Mouse (Mus musculus) neural tube, embryonic 15.5 days (tissue): ENCODE data around the gene Gm10719. TPM values are rescaled to one million over a fixed set of nuclear protein-coding genes. Genes with fewer than 3 reads are reported as not detected.
"Not testable (repeated sequence)": the region's sequence is repeated elsewhere in the genome, so short reads cannot be mapped to it uniquely, and the experiment has no call there.

ENCODE experiments used
- ATAC-seq: fragments of 200-750 bp; cut with Nextera tagmentation; 2 replicates; pipeline ENCODE4 v1.8.0; 2017; ENCODE audit warnings: mild to moderate bottlenecking, moderate TSS enrichment, moderate library complexity; ENCODE audit not compliant: low FRiP score
- H3K27ac ChIP-seq: fragments of 300-500 bp; sonication (generic); replicated peaks from 2 replicates; pipeline ENCODE4 v1.5.1; 2015; ENCODE audit warnings: mild to moderate bottlenecking, inconsistent platforms
- H3K27me3 ChIP-seq: fragments of 300-500 bp; sonication (generic); replicated peaks from 2 replicates; pipeline ENCODE4 v1.6.1; 2015; ENCODE audit warnings: inconsistent platforms
- H3K36me3 ChIP-seq: fragments of 300-500 bp; sonication (generic); 2 replicates; pipeline ENCODE4 v1.6.1; 2015; ENCODE audit warnings: inconsistent platforms
- H3K4me1 ChIP-seq: fragments of 300-500 bp; sonication (generic); 2 replicates; pipeline ENCODE4 v1.6.1; 2015; ENCODE audit warnings: inconsistent platforms
- H3K4me2 ChIP-seq: fragments of 300-500 bp; sonication (generic); 2 replicates; pipeline ENCODE4 v1.6.1; 2015; ENCODE audit warnings: inconsistent platforms, mild to moderate bottlenecking, moderate library complexity
- H3K4me3 ChIP-seq: fragments of 300-500 bp; sonication (generic); replicated peaks from 2 replicates; pipeline ENCODE4 v1.5.1; 2015; ENCODE audit warnings: mild to moderate bottlenecking, inconsistent platforms
- H3K9ac ChIP-seq: fragments of 300-500 bp; sonication (generic); replicated peaks from 2 replicates; pipeline ENCODE4 v1.6.1; 2015; ENCODE audit warnings: mild to moderate bottlenecking, inconsistent platforms
- H3K9me3 ChIP-seq: fragments of 300-500 bp; sonication (generic); replicated peaks from 2 replicates; pipeline ENCODE4 v1.6.1; 2016; ENCODE audit warnings: inconsistent platforms
- WGBS: fragments of 180-500 bp; shearing (Covaris S2); methylation state at CpG from one replicate; pipeline ENCODE4 v1.1.7; 2015; ENCODE audit warnings: mixed read lengths; 5-methylcytosine and 5-hydroxymethylcytosine counted together
- microRNA-seq: library from miRNA; unstranded; fragments of <30 nt; microRNA quantifications from one replicate; pipeline ENCODE4, GENCODE M21; 2017
- polyA plus RNA-seq: library from polyadenylated mRNA; unstranded; fragments of >200 nt; fragmentation: Nextera tagmentation; extraction: Ambion mirVana; gene quantifications from 2 replicates; pipeline ENCODE4 v1.2.1, GENCODE M21; 2015

The Gm10719 gene
- polyA plus RNA-seq, 1 experiment from 2014 or later = 0.27 TPM

DNA sequence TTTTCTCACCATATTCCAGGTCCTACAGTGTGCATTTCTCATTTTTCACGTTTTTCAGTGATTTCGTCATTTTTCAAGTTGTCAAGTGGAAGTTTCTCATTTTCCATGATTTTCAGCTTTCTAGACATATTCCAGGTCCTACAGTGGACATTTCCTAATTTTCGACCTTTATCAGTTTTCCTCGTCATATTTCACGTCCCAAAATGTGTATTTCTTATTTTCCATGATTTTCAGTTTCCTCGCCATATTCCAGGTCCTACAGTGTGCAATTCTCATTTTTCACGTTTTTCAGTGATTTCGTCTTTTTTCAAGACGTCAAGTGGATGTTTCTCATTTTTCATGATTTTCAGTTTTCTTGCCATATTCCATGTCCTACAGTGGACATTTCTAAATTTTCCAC is 10.0 kb downstream of the Gm10719 start:
- H3K9me3 ChIP-seq, H3K36me3 ChIP-seq, H3K9ac ChIP-seq, H3K4me2 ChIP-seq, H3K4me3 ChIP-seq, H3K4me1 ChIP-seq, ATAC-seq, H3K27me3 ChIP-seq, H3K27ac ChIP-seq: not testable (repeated sequence)
- 72% methylated on average over 9 of the region's 9 CpGs for WGBS

DNA sequence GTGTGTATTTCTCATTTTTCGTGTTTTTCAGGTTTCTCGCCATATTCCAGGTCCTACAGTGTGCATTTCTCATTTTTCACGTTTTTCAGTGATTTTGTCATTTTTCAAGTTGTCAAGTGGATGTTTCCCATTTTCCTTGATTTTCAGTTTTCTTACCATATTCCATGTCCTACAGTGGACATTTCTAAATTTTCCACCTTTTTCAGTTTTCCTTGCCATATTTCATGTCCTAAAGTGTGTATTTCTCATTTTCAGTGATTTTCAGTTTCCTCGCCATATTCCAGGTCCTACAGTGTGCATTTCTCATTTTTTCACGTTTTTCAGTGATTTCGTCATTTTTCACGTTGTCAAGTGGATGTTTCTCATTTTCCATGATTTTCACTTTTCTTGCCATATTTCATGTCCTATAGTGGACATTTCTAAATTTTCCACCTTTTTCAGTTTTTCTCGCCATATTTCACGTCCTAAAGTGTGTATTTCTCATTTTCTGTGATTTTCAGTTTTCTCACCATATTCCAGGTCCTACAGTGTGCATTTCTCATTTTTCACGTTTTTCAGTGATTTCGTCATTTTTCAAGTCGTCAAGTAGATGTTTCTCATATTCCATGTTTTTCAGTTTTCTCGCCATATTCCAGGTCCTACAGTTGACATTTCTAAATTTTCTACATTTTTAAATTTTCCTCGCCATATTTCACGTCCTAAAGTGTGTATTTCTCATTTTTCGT is 12.2 kb downstream of the Gm10719 start:
- H3K9me3 ChIP-seq, H3K4me2 ChIP-seq, H3K27me3 ChIP-seq, H3K4me3 ChIP-seq, H3K9ac ChIP-seq, H3K36me3 ChIP-seq, H3K4me1 ChIP-seq, H3K27ac ChIP-seq, ATAC-seq: not testable (repeated sequence)
- 65% methylated on average over 13 of the region's 16 CpGs for WGBS

DNA sequence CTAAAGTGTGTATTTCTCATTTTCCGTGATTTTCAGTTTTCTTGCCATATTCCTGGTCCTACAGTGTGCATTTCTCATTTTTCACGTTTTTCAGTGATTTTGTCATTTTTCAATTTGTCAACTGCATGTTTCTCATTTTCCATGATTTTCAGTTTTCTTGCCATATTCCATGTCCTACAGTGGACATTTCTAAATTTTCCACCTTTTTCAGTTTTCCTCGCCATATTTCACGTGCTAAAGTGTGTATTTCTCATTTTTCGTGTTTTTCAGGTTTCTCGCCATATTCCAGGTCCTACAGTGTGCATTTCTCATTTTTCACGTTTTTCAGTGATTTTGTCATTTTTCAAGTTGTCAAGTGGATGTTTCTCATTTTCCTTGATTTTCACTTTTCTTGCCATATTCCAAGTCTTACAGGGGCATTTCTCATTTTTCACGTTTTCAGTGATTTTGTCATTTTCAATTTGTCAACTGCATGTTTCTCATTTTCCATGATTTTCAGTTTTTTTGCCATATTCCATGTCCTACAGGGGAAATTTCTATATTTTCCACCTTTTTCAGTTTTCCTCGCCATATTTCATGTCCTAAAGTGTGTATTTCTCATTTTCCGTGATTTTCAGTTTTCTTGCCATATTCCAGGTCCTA is 13.6 kb downstream of the Gm10719 start:
- not testable (repeated sequence) for H3K36me3 ChIP-seq, H3K9ac ChIP-seq, H3K9me3 ChIP-seq, H3K27me3 ChIP-seq, H3K4me1 ChIP-seq, ATAC-seq, H3K27ac ChIP-seq, H3K4me3 ChIP-seq, H3K4me2 ChIP-seq
- 61% methylated on average over 2 of the region's 10 CpGs for WGBS

DNA sequence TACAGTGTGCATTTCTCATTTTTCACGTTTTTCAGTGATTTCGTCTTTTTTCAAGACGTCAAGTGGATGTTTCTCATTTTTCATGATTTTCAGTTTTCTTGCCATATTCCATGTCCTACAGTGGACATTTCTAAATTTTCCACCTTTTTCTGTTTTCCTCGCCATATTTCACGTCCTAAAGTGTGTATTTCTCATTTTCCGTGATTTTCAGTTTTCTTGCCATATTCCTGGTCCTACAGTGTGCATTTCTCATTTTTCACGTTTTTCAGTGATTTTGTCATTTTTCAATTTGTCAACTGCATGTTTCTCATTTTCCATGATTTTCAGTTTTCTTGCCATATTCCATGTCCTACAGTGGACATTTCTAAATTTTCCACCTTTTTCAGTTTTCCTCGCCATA is 17.1 kb downstream of the Gm10719 start, which contains the start of gene Gm17535:
TSS of gene Gm17535 (plus strand) at position 301 of the 400 bp plus-strand sequence.
- H3K4me3 ChIP-seq, H3K9ac ChIP-seq, H3K4me2 ChIP-seq, ATAC-seq, H3K36me3 ChIP-seq, H3K27ac ChIP-seq, H3K9me3 ChIP-seq, H3K27me3 ChIP-seq, H3K4me1 ChIP-seq: not testable (repeated sequence)
- WGBS = 38% methylated on average over 1 of the region's 8 CpGs

DNA sequence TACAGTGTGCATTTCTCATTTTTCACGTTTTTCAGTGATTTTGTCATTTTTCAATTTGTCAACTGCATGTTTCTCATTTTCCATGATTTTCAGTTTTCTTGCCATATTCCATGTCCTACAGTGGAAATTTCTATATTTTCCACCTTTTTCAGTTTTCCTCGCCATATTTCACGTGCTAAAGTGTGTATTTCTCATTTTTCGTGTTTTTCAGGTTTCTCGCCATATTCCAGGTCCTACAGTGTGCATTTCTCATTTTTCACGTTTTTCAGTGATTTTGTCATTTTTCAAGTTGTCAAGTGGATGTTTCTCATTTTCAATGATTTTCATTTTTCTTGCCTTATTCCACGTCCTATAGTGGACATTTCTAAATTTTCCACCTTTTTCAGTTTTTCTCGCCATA is 19.4 kb downstream of the Gm10719 start, which contains the start of gene Gm10715:
TSS of gene Gm10715 (plus strand) at position 301 of the 400 bp plus-strand sequence.
- not testable (repeated sequence) for H3K27me3 ChIP-seq, H3K9me3 ChIP-seq, H3K4me2 ChIP-seq, H3K36me3 ChIP-seq, ATAC-seq, H3K4me3 ChIP-seq, H3K27ac ChIP-seq, H3K4me1 ChIP-seq, H3K9ac ChIP-seq
- 81% methylated on average over 8 of the region's 8 CpGs for WGBS

DNA sequence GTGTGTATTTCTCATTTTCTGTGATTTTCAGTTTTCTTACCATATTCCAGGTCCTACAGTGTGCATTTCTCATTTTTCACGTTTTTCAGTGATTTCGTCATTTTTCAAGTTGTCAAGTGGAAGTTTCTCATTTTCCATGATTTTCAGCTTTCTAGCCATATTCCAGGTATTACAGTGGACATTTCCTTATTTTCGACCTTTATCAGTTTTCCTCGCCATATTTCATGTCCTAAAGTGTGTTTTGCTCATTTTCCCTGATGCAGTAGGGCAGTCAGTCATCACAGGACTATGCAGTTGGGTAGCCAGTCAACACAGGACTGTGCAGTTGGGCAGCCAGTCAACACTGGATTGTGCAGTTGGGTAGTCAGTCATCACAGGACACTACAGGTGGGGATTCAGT is 21.0 kb downstream of the Gm10719 start:
- WGBS = 74% methylated on average over 4 of the region's 4 CpGs
- not testable (repeated sequence) for H3K27me3 ChIP-seq, H3K9me3 ChIP-seq, H3K9ac ChIP-seq, H3K27ac ChIP-seq, H3K36me3 ChIP-seq, H3K4me1 ChIP-seq, ATAC-seq, H3K4me2 ChIP-seq, H3K4me3 ChIP-seq

Small RNAs within 50 kb of the gene (microRNA-seq; reads per million reads assigned to microRNA genes)
- gene Mir101c = not detected

Other genes starting within 250 kb of the Gm10719 start
- gene Gm10722, start 16.5 kb upstream of the Gm10719 start, polyA plus RNA-seq = not detected in 2 replicates
- gene Gm11168, start 14.1 kb upstream of the Gm10719 start, polyA plus RNA-seq = not detected in 2 replicates
- 0.56 TPM in 1 of 2 replicates, not detected in the other for gene Gm10721, start 4.3 kb upstream of the Gm10719 start, polyA plus RNA-seq
- gene Gm10720, start 1.8 kb upstream of the Gm10719 start, polyA plus RNA-seq = not detected in 2 replicates
- gene Gm10718, start 6.1 kb downstream of the Gm10719 start, polyA plus RNA-seq = 0.68 TPM in 1 of 2 replicates, not detected in the other
- 0.33 and 0.37 TPM in 2 replicates for gene Gm10717, start 8.0 kb downstream of the Gm10719 start, polyA plus RNA-seq
- gene Gm17535, start 17.2 kb downstream of the Gm10719 start, polyA plus RNA-seq = not detected in 2 replicates
- gene Gm10715, start 19.5 kb downstream of the Gm10719 start, polyA plus RNA-seq = not detected in 2 replicates